Mouse (Mus musculus) adipocyte (in vitro differentiated cells): ENCODE measurements around the gene Snap23.
A peak's percentile ranks its signal among the peaks of the same experiment; 100 is the strongest.

Experiments
- DNase-seq: peaks from one replicate; pipeline ENCODE4 v3.0.0-alpha.2; 2016; ENCODE audit warnings: low spot score

The Snap23 gene

GRCm38 (mm10) chr2:120589759-120590158 is 22.3 kb downstream of the Snap23 start:
- DNase-seq = no peak

- DNase-seq = no peak
These were observed 24.8 kb downstream of the Snap23 start for GRCm38 (mm10) chr2:120592227-120592626.

- DNase-seq = no peak
These were observed 30.3 kb downstream of the Snap23 start for GRCm38 (mm10) chr2:120597734-120598133.

- no peak for DNase-seq
These were observed 32.0 kb downstream of the Snap23 start for GRCm38 (mm10) chr2:120599506-120599905.

- peak; percentile 55 for DNase-seq
These were observed 38.7 kb downstream of the Snap23 start for GRCm38 (mm10) chr2:120606021-120606690.

GRCm38 (mm10) chr2:120608830-120609723 is 41.6 kb downstream of the Snap23 start, which contains the start of the genes Haus2 and Lrrc57:
TSS of gene Haus2 (plus strand) at chr2:120609383.
TSS of gene Lrrc57 (minus strand) at chr2:120609520.
- peak; percentile 89 for DNase-seq

- DNase-seq = no peak
These were observed 49.0 kb downstream of the Snap23 start for GRCm38 (mm10) chr2:120616279-120617163.

GRCm38 (mm10) chr2:120619538-120619937 is 52.1 kb downstream of the Snap23 start:
- DNase-seq = no peak

- DNase-seq = no peak
These were observed 55.4 kb downstream of the Snap23 start for GRCm38 (mm10) chr2:120622920-120623319.

GRCm38 (mm10) chr2:120628076-120628865 is 60.8 kb downstream of the Snap23 start:
- peak; percentile 20 for DNase-seq

GRCm38 (mm10) chr2:120628886-120629735 is 61.6 kb downstream of the Snap23 start, which contains the start of gene Stard9:
TSS of gene Stard9 (plus strand) at chr2:120629121.
- peak; percentile 99 for DNase-seq

- DNase-seq = peak; percentile 34
These were observed 62.8 kb downstream of the Snap23 start for GRCm38 (mm10) chr2:120630246-120630645.

- peak; percentile 37 for DNase-seq
These were observed 63.2 kb downstream of the Snap23 start for GRCm38 (mm10) chr2:120630655-120631054.

- DNase-seq = no peak
These were observed 64.0 kb downstream of the Snap23 start for GRCm38 (mm10) chr2:120631521-120631920.

GRCm38 (mm10) chr2:120631957-120632356 is 64.5 kb downstream of the Snap23 start:
- no peak for DNase-seq

- no peak for DNase-seq
These were observed 73.4 kb downstream of the Snap23 start for GRCm38 (mm10) chr2:120640835-120641234.

GRCm38 (mm10) chr2:120643836-120644235 is 76.4 kb downstream of the Snap23 start:
- no peak for DNase-seq

- no peak for DNase-seq
These were observed 79.3 kb downstream of the Snap23 start for GRCm38 (mm10) chr2:120646777-120647176.
